Mouse (Mus musculus) megakaryocyte, embryonic 14.5 days (primary cell): ENCODE results near the gene Axin1.

Experiments
- FLI1 ChIP-seq: IDR thresholded peaks from 2 replicates; pipeline ENCODE4 v1.6.1; 2012; ENCODE audit warnings: low read length, inconsistent platforms, mixed read lengths
- GATA1 ChIP-seq: IDR thresholded peaks from 3 replicates; pipeline ENCODE4 v1.6.1; 2012; ENCODE audit warnings: mixed read lengths, low read length, inconsistent platforms, borderline replicate concordance

DNA sequence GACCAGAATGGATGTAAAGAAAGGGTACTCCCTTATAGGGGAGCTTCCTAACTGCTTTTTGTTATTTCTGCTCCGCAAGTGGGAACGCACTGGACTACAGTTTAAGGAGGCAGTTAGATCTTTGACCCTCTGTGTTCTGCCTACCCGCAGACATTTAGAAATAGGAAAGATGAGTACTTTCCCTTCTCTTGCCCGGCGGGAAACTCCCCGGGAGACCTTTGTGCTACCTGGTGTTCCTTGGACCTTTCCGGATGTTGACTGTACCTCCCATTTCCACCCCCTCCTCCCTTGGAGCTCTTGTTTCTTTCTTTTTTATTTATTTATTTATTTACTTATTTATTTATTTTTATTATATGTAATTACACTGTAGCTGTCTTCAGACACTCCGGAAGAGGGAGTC is 24.4 kb upstream of the Axin1 start:
- TF ChIP-seq GATA1, result no peak
- TF ChIP-seq FLI1, result no peak
